Mouse (Mus musculus) Muller cell, postnatal 12 days (primary cell): ENCODE measurements at regions not wholly inside any gene's neighbourhood (a gene's known extent, or its start where the extent isn't known, plus 50 kb on each side); places are given as distances from the start of the nearest gene placed in this dataset.

Experiments
- DNase-seq: peaks from one replicate; pipeline ENCODE4 v3.0.0-alpha.2; 2015; ENCODE audit errors: inconsistent ontology term

GRCm38 (mm10) chr6:100476550-100477366 is 189.5 kb upstream of the Rybp start:
- DNase-seq, result no peak

- no peak for DNase-seq
These were observed 188.2 kb upstream of the Rybp start for GRCm38 (mm10) chr6:100475341-100475955.

GRCm38 (mm10) chr6:100474326-100474725 is 187.0 kb upstream of the Rybp start:
- no peak for DNase-seq

- no peak for DNase-seq
These were observed 182.8 kb upstream of the Rybp start for GRCm38 (mm10) chr6:100470071-100470470.

GRCm38 (mm10) chr6:100462757-100463156 is 175.5 kb upstream of the Rybp start:
- no peak for DNase-seq

- no peak for DNase-seq
These were observed 166.1 kb upstream of the Rybp start for GRCm38 (mm10) chr6:100453401-100453800.

- no peak for DNase-seq
These were observed 165.1 kb upstream of the Rybp start for GRCm38 (mm10) chr6:100452097-100453002.

- no peak for DNase-seq
These were observed 162.8 kb upstream of the Rybp start for GRCm38 (mm10) chr6:100450108-100450507.

GRCm38 (mm10) chr6:100449087-100449486 is 161.8 kb upstream of the Rybp start:
- no peak for DNase-seq

GRCm38 (mm10) chr6:100447211-100447610 is 159.9 kb upstream of the Rybp start:
- no peak for DNase-seq

GRCm38 (mm10) chr6:100446804-100447203 is 159.5 kb upstream of the Rybp start:
- no peak for DNase-seq

GRCm38 (mm10) chr6:100439071-100439737 is 151.9 kb upstream of the Rybp start:
- peak; percentile 32 for DNase-seq

- peak; percentile 38 for DNase-seq
These were observed 151.3 kb upstream of the Rybp start for GRCm38 (mm10) chr6:100438511-100438991.

GRCm38 (mm10) chr6:100437980-100438379 is 150.7 kb upstream of the Rybp start:
- no peak for DNase-seq

GRCm38 (mm10) chr6:100436507-100436906 is 149.2 kb upstream of the Rybp start:
- DNase-seq, result no peak

GRCm38 (mm10) chr6:100435222-100435621 is 147.9 kb upstream of the Rybp start:
- no peak for DNase-seq

GRCm38 (mm10) chr6:100433534-100433867 is 146.2 kb upstream of the Rybp start:
- DNase-seq, result no peak

- no peak for DNase-seq
These were observed 145.6 kb upstream of the Rybp start for GRCm38 (mm10) chr6:100432688-100433533.

GRCm38 (mm10) chr6:100430286-100430685 is 143.0 kb upstream of the Rybp start:
- DNase-seq, result no peak

GRCm38 (mm10) chr6:100429511-100429910 is 142.2 kb upstream of the Rybp start:
- peak; percentile 81 for DNase-seq

GRCm38 (mm10) chr6:100428759-100429158 is 141.5 kb upstream of the Rybp start:
- DNase-seq, result peak; percentile 76
